Mouse (Mus musculus) ES-E14 (cell line): ENCODE results near the gene 4933406M09Rik. TPM values are rescaled to one million over a fixed set of nuclear protein-coding genes. Genes with fewer than 3 reads are reported as not detected.

Experiments
- DNase-seq: peaks from one replicate; pipeline ENCODE4 v3.0.0-alpha.2; 2013; ENCODE audit warnings: low read depth, low spot score
- H3K27ac ChIP-seq: 2 replicates; pipeline ENCODE4 v1.5.1; 2012; ENCODE audit warnings: low read depth, mild to moderate bottlenecking, low read length, moderate library complexity, mixed read lengths; ENCODE audit not compliant: poor library complexity, insufficient read depth, severe bottlenecking
- H3K36me3 ChIP-seq: 2 replicates; pipeline ENCODE4 v1.6.1; 2012; ENCODE audit warnings: mild to moderate bottlenecking, low read length, moderate library complexity, mixed read lengths; ENCODE audit not compliant: control insufficient read depth, poor library complexity, insufficient read depth, severe bottlenecking
- H3K4me1 ChIP-seq, 2 experiments: fragments of 150-350 bp in 1 of 2; sonication (generic) in 1 of 2; 2 replicates each; pipeline ENCODE4 v1.6.1; 2012; ENCODE audit warnings: low read length in 2 of 2, mild to moderate bottlenecking in 1 of 2, mixed read lengths in 1 of 2; ENCODE audit not compliant: control insufficient read depth in 2 of 2, insufficient read depth in 2 of 2, poor library complexity in 1 of 2
- H3K4me3 ChIP-seq, 2 experiments: fragments of 150-350 bp in 1 of 2; sonication (generic) in 1 of 2; 2 replicates each; pipeline ENCODE4 v1.5.1; 2012; ENCODE audit warnings: low read length in 2 of 2, low read depth in 1 of 2, mild to moderate bottlenecking in 1 of 2, mixed read lengths in 1 of 2; ENCODE audit not compliant: insufficient read depth in 1 of 2, poor library complexity in 1 of 2, severe bottlenecking in 1 of 2
- H3K9ac ChIP-seq: 2 replicates; pipeline ENCODE4 v1.6.1; 2012; ENCODE audit warnings: low read depth, mild to moderate bottlenecking, low read length, mixed read lengths; ENCODE audit not compliant: poor library complexity, insufficient read depth, severe bottlenecking
- H3K9me3 ChIP-seq: fragments of 150-350 bp; sonication (generic); 2 replicates; pipeline ENCODE4 v1.6.1; 2012; ENCODE audit warnings: low read depth, mild to moderate bottlenecking, low read length; ENCODE audit not compliant: control insufficient read depth, insufficient read depth
- CHD2 ChIP-seq: IDR thresholded peaks from 2 replicates; pipeline ENCODE4 v1.6.1; 2014; ENCODE audit warnings: mild to moderate bottlenecking, low read depth, low read length, inconsistent platforms
- HCFC1 ChIP-seq: IDR thresholded peaks from 2 replicates; pipeline ENCODE4 v1.6.1; 2012; ENCODE audit warnings: low read length, inconsistent platforms, borderline replicate concordance; ENCODE audit not compliant: insufficient read depth
- MAFK ChIP-seq: IDR thresholded peaks from 2 replicates; pipeline ENCODE4 v1.6.1; 2014; ENCODE audit warnings: mild to moderate bottlenecking, low read depth, low read length, inconsistent platforms; ENCODE audit not compliant: insufficient read depth
- ZC3H11A ChIP-seq: IDR thresholded peaks from 2 replicates; pipeline ENCODE4 v1.6.1; 2012; ENCODE audit warnings: low read depth, mild to moderate bottlenecking, inconsistent platforms, low read length, borderline replicate concordance
- ZNF384 ChIP-seq: IDR thresholded peaks from 2 replicates; pipeline ENCODE4 v1.6.1; 2012; ENCODE audit warnings: low read depth, low read length, inconsistent platforms
- in situ Hi-C, 2 experiments: fragments of 600-800 bp; cut with MboI; formaldehyde crosslinking; loops; one replicate each; pipeline ENCODE4 v1.15.1; 2025; ENCODE audit warnings: low sequenced_read_pairs in 2 of 2, inconsistent platforms in 1 of 2; ENCODE audit not compliant: unreplicated experiment in 2 of 2
- total RNA-seq: library from RNA; depleted of rRNA; stranded (reverse); fragments of 300-350 nt; gene quantifications from 2 replicates; pipeline ENCODE4 v1.2.3, GENCODE M21; 2012

The 4933406M09Rik gene
- total RNA-seq, 1 experiment: 0.22 TPM

DNA sequence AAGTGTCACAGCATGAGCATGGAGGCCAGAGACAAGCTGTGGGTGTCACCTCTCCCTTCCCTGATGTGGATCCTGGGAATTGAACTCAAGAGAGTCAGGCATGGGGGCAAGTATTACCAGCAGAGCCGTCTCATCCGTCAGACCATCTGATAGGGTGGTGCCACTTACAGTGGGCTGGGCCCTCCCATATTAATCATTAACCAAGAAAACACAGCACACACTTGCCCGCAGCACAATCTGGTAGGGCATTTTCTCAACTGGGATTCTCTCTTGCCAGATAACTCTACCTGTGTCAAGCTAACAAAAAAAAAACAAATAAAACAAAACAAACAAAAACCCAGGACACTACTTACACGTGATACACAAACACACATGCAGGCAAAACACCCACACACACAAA, 28.3 kb upstream of the 4933406M09Rik start:
- Histone ChIP-seq H3K9ac (no peak overlapping the region), H3K36me3 (peaks cover 33% of the 10 kb centered on the region), H3K27ac (no peak overlapping the region), H3K4me3 (no peak overlapping the region), H3K4me1 (peaks cover 0 to 5% of the 10 kb centered on the region in 2 experiments; a peak in 1 of 4 replicates), H3K9me3 (no peaks in the 10 kb centered on the region)
- in situ Hi-C loops: loop anchor here in 1 of 2 experiments (10.0 kb wide), 1 partner anchor 257 kb away; no protein-coding TSS in a partner anchor
- DNase-seq: no peak
- TF ChIP-seq ZC3H11A (no peak), MAFK (no peak), CHD2 (no peak), ZNF384 (no peak), HCFC1 (no peak)

DNA sequence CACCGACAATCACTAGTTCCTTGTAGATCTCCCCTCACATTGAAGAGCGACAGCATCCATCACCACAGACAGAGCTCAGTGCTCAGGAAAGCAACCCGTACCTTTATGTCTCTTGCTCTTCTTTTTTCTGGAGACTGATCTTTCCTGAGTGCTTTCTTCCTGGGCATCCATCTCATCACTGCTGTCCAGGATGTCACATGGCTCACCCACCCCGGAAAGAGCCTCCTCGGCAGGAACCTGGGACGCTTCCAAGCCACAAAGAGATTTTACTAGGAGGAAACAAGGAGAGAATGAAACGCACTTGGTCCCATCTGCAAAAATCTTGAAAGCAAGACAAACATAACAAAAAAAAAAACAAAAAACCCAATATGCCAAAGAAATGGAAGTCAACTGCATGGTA, 25.1 kb upstream of the 4933406M09Rik start:
- Histone ChIP-seq H3K4me3 (peak overlapping the region; percentile 92 to 93; a peak in 3 of 4 replicates), H3K36me3 (peaks cover 21% of the 10 kb centered on the region), H3K9me3 (no peaks in the 10 kb centered on the region), H3K27ac (no peak overlapping the region), H3K9ac (peak overlapping the region; percentile 96), H3K4me1 (peaks cover 0 to 5% of the 10 kb centered on the region in 2 experiments; a peak in 1 of 4 replicates)
- no peak for TF ChIP-seq ZC3H11A
- TF ChIP-seq CHD2: no peak
- TF ChIP-seq HCFC1: no peak
- no peak for TF ChIP-seq MAFK
- TF ChIP-seq ZNF384: no peak
- in situ Hi-C loops: no loop called here
- no peak for DNase-seq

DNA sequence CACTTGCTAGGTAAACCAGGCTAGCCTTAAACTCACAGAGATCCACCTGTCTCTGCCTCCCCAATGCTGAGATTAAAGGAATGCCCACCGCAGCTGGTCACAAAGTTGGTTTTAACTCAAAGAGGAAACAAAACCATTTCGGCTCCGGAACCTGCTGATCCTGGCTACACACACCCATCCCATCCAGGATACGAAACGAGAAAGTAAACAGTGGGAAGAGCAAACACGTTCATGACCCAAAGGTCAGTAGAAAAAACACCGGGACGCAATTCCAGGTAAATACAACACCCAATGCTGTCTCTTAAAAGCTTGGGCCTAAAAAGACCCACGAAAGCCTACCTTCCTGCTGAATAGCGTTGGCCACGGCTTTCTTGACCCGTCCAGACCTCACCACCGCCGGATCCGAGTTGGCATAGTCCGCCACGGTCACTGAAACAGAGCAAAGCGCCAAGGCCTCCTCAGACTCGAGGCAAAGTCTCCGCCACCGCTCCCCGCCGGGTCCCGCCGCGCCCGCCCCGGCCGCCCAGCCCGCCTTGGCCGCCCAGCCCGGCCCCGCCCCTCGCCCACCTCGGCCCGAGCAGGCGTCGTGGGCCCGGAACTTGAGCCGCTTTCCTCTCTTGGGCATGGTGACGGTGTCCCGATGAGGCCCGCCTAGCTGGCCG, 24.4 kb upstream of the 4933406M09Rik start:
- H3K27ac ChIP-seq: peak overlapping the region; percentile 78
- peaks cover 0 to 5% of the 10 kb centered on the region in 2 experiments; a peak in 1 of 4 replicates for H3K4me1 ChIP-seq
- DNase-seq: no peak
- peak overlapping the region; percentile 96 for H3K9ac ChIP-seq
- H3K36me3 ChIP-seq: peaks cover 15% of the 10 kb centered on the region
- no peaks in the 10 kb centered on the region for H3K9me3 ChIP-seq
- TF ChIP-seq ZNF384 (no peak), ZC3H11A (no peak), HCFC1 (no peak), MAFK (no peak), CHD2 (no peak)
- in situ Hi-C loops: no loop called here
- peak overlapping the region; percentile 92 to 93 for H3K4me3 ChIP-seq

DNA sequence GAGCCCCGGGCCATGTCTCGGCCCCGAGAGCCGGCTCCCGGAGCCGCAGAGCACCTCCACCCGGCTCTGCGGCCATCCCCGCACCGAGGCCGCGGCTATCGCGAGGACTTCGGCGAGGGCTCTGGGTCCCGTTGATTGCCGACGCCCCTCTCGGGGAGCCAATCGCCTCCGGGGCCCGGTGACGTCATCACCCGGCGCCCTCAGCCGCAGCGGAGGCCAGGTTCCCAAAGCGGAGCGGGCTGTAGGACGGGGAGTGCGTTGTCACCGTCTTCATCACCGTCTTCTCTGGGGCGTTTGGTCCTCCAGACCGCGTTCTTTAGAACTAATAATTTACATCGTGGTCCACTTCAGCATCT, 23.9 kb upstream of the 4933406M09Rik start, which contains the start of gene Tmem183a:
TSS of gene Tmem183a (minus strand) at position 123 of the 356 bp plus-strand sequence.
- peak within 1 kb of the TSS; percentile 96 for H3K9ac ChIP-seq
- peaks cover 14% of the 10 kb centered on the region for H3K36me3 ChIP-seq
- no peaks in the 10 kb centered on the region for H3K9me3 ChIP-seq
- peak within 1 kb of the TSS; percentile 78 for H3K27ac ChIP-seq
- in situ Hi-C loops: no loop called here
- peaks cover 0 to 5% of the 10 kb centered on the region in 2 experiments; a peak in 1 of 4 replicates for H3K4me1 ChIP-seq
- DNase-seq: peak; percentile 85
- H3K4me3 ChIP-seq: peak within 1 kb of the TSS; percentile 92 to 93
- TF ChIP-seq HCFC1 (peak; percentile 80; the same call in 1 of the 2 replicates), CHD2 (peak; percentile 95), MAFK (no peak)

GRCm38 (mm10) chr1:134363194-134363593, 22.5 kb upstream of the 4933406M09Rik start:
- Histone ChIP-seq H3K36me3 (peaks cover 10% of the 10 kb centered on the region), H3K27ac (no peak overlapping the region), H3K4me1 (peaks cover 0 to 5% of the 10 kb centered on the region in 2 experiments; a peak in 1 of 4 replicates), H3K4me3 (no peak overlapping the region), H3K9ac (no peak overlapping the region), H3K9me3 (no peaks in the 10 kb centered on the region)
- no peak for DNase-seq
- TF ChIP-seq CHD2: no peak
- no peak for TF ChIP-seq ZC3H11A
- TF ChIP-seq MAFK: no peak
- TF ChIP-seq HCFC1: no peak
- no peak for TF ChIP-seq ZNF384
- in situ Hi-C loops: no loop called here
